Mouse (Mus musculus): ENCODE data around the gene Gpr153.

- TF ChIP-seq ZNF384 (IDR thresholded peaks at IDR 0.05; ENCODE audit: low read depth, low read length) (no peak), CHD2 (IDR thresholded peaks at IDR 0.05; ENCODE audit: low read depth, low read length) (no peak), HCFC1 (IDR thresholded peaks at IDR 0.05; ENCODE audit: borderline replicate concordance, insufficient read depth, low read length) (no peak), MAFK (IDR thresholded peaks at IDR 0.05; ENCODE audit: insufficient read depth, low read depth, low read length) (no peak)
Observed at GRCm38 (mm10) chr4:152328691-152329090, 54.7 kb downstream of the Gpr153 start.
